Mouse (Mus musculus) cerebellum, postnatal 4 days (tissue): ENCODE data around the gene Mrgprf.

Experiments used
- DNase-seq, 2 experiments: peaks; one replicate each; pipeline ENCODE4 v3.0.0; 2022; ENCODE audit warnings: low spot score in 2 of 2, mixed read lengths in 1 of 2

Mrgprf gene

DNA sequence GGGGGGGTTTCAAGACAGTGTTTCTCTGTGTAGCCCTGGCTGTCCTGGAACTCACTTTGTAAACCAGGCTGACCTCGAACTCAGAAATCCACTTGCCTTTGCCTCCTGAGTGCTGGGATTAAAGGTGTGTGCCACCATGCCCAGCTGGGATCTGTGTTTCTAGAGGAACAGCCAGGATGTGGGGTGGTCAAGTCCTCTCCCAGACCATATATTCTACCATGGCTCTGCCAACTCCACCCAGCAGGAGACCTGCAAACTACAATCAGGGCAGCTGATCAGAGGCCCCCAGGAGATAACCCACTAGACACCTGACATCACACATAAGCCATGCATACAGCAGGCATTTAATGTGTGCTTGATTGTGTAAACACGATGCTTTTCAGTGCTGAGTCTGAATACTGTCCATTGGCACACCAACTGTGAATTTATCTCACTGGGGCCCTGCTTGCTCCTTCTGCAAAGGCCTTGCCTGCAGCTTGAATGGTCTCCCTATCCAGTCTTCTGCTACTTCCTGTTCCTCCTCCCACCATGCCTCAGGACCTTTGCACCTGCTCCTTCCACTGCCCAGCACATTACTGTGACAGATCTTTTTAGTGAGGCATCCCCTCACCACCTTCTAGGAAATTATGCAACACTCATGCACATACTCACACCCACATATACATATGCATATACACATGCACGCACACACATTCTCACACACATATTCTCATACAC, 35.1 kb downstream of the Mrgprf start:
- DNase-seq: no peak

GRCm38 (mm10) chr7:145337889-145338288, 37.3 kb downstream of the Mrgprf start:
- no peak for DNase-seq

GRCm38 (mm10) chr7:145340248-145340904, 39.7 kb downstream of the Mrgprf start:
- DNase-seq: no peak
